Mouse (Mus musculus): ENCODE results near the gene Wars2. TPM values are rescaled to one million over a fixed set of nuclear protein-coding genes. Genes with fewer than 3 reads are reported as not detected.

Gene Wars2
- polyA plus RNA-seq, 1 experiment = 4.0 TPM

DNA sequence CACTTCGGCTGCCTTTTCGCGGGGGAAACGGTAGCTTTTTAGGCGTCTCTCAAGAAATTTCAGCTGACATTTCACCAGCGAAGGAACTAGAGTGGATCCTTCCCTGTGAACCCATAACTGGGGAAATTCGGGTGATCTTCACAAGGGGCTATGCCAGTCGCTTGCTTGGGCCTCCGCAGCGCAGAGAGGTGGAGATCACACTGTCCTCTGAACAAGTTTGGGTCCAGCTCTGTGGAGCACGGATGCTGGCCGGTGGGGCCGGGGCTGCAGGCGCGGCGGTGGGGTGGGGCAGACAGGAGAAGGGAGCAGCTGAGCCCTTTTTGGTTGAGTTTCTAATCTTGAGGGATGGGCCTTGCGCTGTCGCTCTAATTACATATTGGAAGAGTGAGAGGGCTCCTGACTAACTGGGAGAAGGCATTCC is 120.5 kb downstream of the Wars2 start:
- H3K4me2 ChIP-seq (ENCODE audit: low read depth) = no peak overlapping the region
- peaks cover 43% of the 10 kb centered on the region for H3K79me2 ChIP-seq (ENCODE audit: control insufficient read depth, insufficient read depth)
- no peak overlapping the region for H3K4me3 ChIP-seq
- no peak overlapping the region for H3ac ChIP-seq (ENCODE audit: control insufficient read depth, insufficient read length)
- H3K27me3 ChIP-seq (ENCODE audit: control insufficient read depth, insufficient read depth, insufficient read length) = no peaks in the 10 kb centered on the region
- TF ChIP-seq TCF3 (IDR thresholded peaks at IDR 0.05; ENCODE audit: insufficient read length, low read depth) = no peak
- no peak for TF ChIP-seq MYOD1 (IDR thresholded peaks at IDR 0.05; ENCODE audit: control insufficient read depth in 1 of 3, insufficient read length in 2 of 3, low read depth in 2 of 3)
- no peak for TF ChIP-seq REST (IDR thresholded peaks at IDR 0.05; ENCODE audit: insufficient read depth, insufficient read length)
- no peak for TF ChIP-seq MAX (IDR thresholded peaks at IDR 0.05; ENCODE audit: low read depth)
- TF ChIP-seq TCF12 (IDR thresholded peaks at IDR 0.05; ENCODE audit: insufficient read depth, poor library complexity, severe bottlenecking) = no peak
- TF ChIP-seq E2F4 (IDR thresholded peaks at IDR 0.05; ENCODE audit: insufficient read depth) = no peak
- no peak for TF ChIP-seq POLR2AphosphoS2 (IDR thresholded peaks at IDR 0.05; ENCODE audit: insufficient read length, low read depth)
- TF ChIP-seq MYOG (IDR thresholded peaks at IDR 0.05; ENCODE audit: control insufficient read depth in 1 of 3, insufficient read depth in 1 of 3, insufficient read length in 2 of 3, low read depth in 2 of 3) = no peak
- no peak for TF ChIP-seq POLR2A (IDR thresholded peaks at IDR 0.05; ENCODE audit: insufficient read length, low read depth)
- TF ChIP-seq CEBPB (IDR thresholded peaks at IDR 0.05; ENCODE audit: insufficient read depth, poor library complexity, severe bottlenecking) = no peak
- peaks cover 4% of the 10 kb centered on the region for H3K36me3 ChIP-seq (ENCODE audit: control insufficient read depth, insufficient read depth)

DNA sequence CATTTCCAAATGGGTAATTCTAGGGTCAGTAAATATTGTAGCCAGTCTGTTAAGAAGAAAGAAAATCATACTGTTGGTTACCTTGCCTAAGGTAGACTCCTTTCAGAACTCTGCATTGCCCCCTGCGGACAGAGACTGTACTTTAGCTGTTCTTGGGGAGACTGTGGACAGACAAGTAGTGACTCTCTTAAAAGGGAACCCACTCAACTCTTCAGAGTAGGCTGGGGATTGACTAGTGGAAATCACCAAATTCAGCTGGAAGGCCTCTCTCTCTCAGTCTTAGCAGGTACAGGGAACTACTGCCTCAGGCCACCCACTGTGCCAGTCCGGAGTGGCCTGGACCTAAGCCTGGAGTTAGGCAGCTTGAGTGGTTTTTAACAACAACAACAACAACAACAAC is 121.1 kb downstream of the Wars2 start:
- H3K4me3 ChIP-seq = no peak overlapping the region
- H3K79me2 ChIP-seq (ENCODE audit: control insufficient read depth, insufficient read depth) = peaks cover 37% of the 10 kb centered on the region
- H3K4me2 ChIP-seq (ENCODE audit: low read depth) = no peak overlapping the region
- no peak overlapping the region for H3ac ChIP-seq (ENCODE audit: control insufficient read depth, insufficient read length)
- peaks cover 4% of the 10 kb centered on the region for H3K36me3 ChIP-seq (ENCODE audit: control insufficient read depth, insufficient read depth)
- H3K27me3 ChIP-seq (ENCODE audit: control insufficient read depth, insufficient read depth, insufficient read length) = no peaks in the 10 kb centered on the region
- TF ChIP-seq REST (IDR thresholded peaks at IDR 0.05; ENCODE audit: insufficient read depth, insufficient read length) = no peak
- no peak for TF ChIP-seq POLR2A (IDR thresholded peaks at IDR 0.05; ENCODE audit: insufficient read length, low read depth)
- TF ChIP-seq MYOG (IDR thresholded peaks at IDR 0.05; ENCODE audit: control insufficient read depth in 1 of 3, insufficient read depth in 1 of 3, insufficient read length in 2 of 3, low read depth in 2 of 3) = no peak
- no peak for TF ChIP-seq POLR2AphosphoS2 (IDR thresholded peaks at IDR 0.05; ENCODE audit: insufficient read length, low read depth)
- TF ChIP-seq MAX (IDR thresholded peaks at IDR 0.05; ENCODE audit: low read depth) = no peak
- no peak for TF ChIP-seq USF1 (IDR thresholded peaks at IDR 0.05; ENCODE audit: low read depth)
- TF ChIP-seq TCF12 (IDR thresholded peaks at IDR 0.05; ENCODE audit: insufficient read depth, poor library complexity, severe bottlenecking) = no peak

DNA sequence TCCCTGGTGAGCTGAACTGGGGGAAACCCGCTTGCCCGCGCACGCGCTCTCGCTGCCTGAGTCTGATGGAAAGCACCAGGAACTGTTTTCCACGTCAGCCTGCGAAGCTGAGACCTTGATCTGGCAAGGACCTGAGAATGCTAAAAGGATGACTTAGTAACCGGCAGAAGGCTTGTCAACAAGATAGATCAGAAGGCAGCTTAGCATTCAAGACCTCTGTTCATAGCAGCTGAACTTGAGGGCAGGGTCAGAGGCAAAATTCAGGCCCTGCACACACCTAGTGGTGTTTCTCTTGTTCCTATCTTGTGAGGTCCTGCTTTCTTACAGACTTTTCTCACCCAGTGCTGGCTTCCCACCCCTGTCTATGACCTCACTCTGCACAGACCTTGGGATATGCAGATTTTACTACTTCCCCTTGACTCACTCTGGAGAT is 122.6 kb downstream of the Wars2 start:
- Histone ChIP-seq H3K4me3 (no peak overlapping the region), H3K4me2 (ENCODE audit: low read depth) (no peak overlapping the region), H3K27me3 (ENCODE audit: control insufficient read depth, insufficient read depth, insufficient read length) (no peaks in the 10 kb centered on the region)

DNA sequence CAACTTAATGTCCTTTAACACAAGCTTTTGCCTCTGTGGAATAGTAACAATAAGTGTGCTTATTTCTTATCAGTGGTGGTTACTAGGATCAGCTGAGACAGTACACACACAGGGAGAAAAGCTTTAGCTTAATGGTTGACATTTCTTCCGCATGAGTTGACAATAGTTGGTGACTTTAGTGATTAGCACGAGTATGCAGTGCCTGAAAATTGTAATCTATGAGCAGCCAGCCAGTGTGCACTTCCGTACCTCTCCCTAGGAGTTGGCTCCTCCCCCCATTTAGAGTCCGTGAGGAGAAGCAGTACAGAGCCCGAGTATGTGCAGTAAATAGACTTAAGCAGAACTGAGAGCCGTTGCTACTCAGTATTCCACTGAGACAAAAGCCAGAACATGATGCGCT is 123.8 kb downstream of the Wars2 start:
- Histone ChIP-seq H3K36me3 (ENCODE audit: control insufficient read depth, insufficient read depth) (peaks cover 12% of the 10 kb centered on the region), H3K4me2 (ENCODE audit: low read depth) (no peak overlapping the region), H3ac (ENCODE audit: control insufficient read depth, insufficient read length) (no peak overlapping the region), H3K79me2 (ENCODE audit: control insufficient read depth, insufficient read depth) (peaks cover 24% of the 10 kb centered on the region), H3K27me3 (ENCODE audit: control insufficient read depth, insufficient read depth, insufficient read length) (no peaks in the 10 kb centered on the region), H3K4me3 (no peak overlapping the region)
- TF ChIP-seq SRF (IDR thresholded peaks at IDR 0.05; ENCODE audit: control insufficient read depth, insufficient read length, low read depth) (no peak), MAX (IDR thresholded peaks at IDR 0.05; ENCODE audit: low read depth) (no peak), TCF12 (IDR thresholded peaks at IDR 0.05; ENCODE audit: insufficient read depth, poor library complexity, severe bottlenecking) (no peak), E2F4 (IDR thresholded peaks at IDR 0.05; ENCODE audit: insufficient read depth) (no peak), CEBPB (IDR thresholded peaks at IDR 0.05; ENCODE audit: insufficient read depth, poor library complexity, severe bottlenecking) (no peak), MYOD1 (IDR thresholded peaks at IDR 0.05; ENCODE audit: control insufficient read depth in 1 of 3, insufficient read length in 2 of 3, low read depth in 2 of 3) (no peak), POLR2AphosphoS2 (IDR thresholded peaks at IDR 0.05; ENCODE audit: insufficient read length, low read depth) (no peak), MYOG (IDR thresholded peaks at IDR 0.05; ENCODE audit: control insufficient read depth in 1 of 3, insufficient read depth in 1 of 3, insufficient read length in 2 of 3, low read depth in 2 of 3) (no peak), USF1 (IDR thresholded peaks at IDR 0.05; ENCODE audit: low read depth) (no peak), REST (IDR thresholded peaks at IDR 0.05; ENCODE audit: insufficient read depth, insufficient read length) (no peak), POLR2A (IDR thresholded peaks at IDR 0.05; ENCODE audit: insufficient read length, low read depth) (no peak), TCF3 (IDR thresholded peaks at IDR 0.05; ENCODE audit: insufficient read length, low read depth) (no peak)

More for the DNA sequence above, 122.6 kb downstream of the Wars2 start:
- peaks cover 34% of the 10 kb centered on the region for H3K79me2 ChIP-seq (ENCODE audit: control insufficient read depth, insufficient read depth)
- TF ChIP-seq TCF12 (IDR thresholded peaks at IDR 0.05; ENCODE audit: insufficient read depth, poor library complexity, severe bottlenecking) (no peak), MAX (IDR thresholded peaks at IDR 0.05; ENCODE audit: low read depth) (no peak), MYOD1 (IDR thresholded peaks at IDR 0.05; ENCODE audit: control insufficient read depth in 1 of 3, insufficient read length in 2 of 3, low read depth in 2 of 3) (no peak), POLR2AphosphoS2 (IDR thresholded peaks at IDR 0.05; ENCODE audit: insufficient read length, low read depth) (no peak), E2F4 (IDR thresholded peaks at IDR 0.05; ENCODE audit: insufficient read depth) (no peak), TCF3 (IDR thresholded peaks at IDR 0.05; ENCODE audit: insufficient read length, low read depth) (no peak), MYOG (IDR thresholded peaks at IDR 0.05; ENCODE audit: control insufficient read depth in 1 of 3, insufficient read depth in 1 of 3, insufficient read length in 2 of 3, low read depth in 2 of 3) (no peak), POLR2A (IDR thresholded peaks at IDR 0.05; ENCODE audit: insufficient read length, low read depth) (no peak), REST (IDR thresholded peaks at IDR 0.05; ENCODE audit: insufficient read depth, insufficient read length) (no peak), CEBPB (IDR thresholded peaks at IDR 0.05; ENCODE audit: insufficient read depth, poor library complexity, severe bottlenecking) (no peak), USF1 (IDR thresholded peaks at IDR 0.05; ENCODE audit: low read depth) (no peak), SRF (IDR thresholded peaks at IDR 0.05; ENCODE audit: control insufficient read depth, insufficient read length, low read depth) (no peak)
- H3K36me3 ChIP-seq (ENCODE audit: control insufficient read depth, insufficient read depth) = peaks cover 1% of the 10 kb centered on the region
- no peak overlapping the region for H3ac ChIP-seq (ENCODE audit: control insufficient read depth, insufficient read length)

All from myocyte (in vitro differentiated cells).